Mouse (Mus musculus) cerebellum, adult (tissue): ENCODE measurements around the gene Anxa1.

Source experiments
- ATAC-seq: cut with Nextera tagmentation; 2 replicates; pipeline ENCODE4 v1.9.2; 2017; ENCODE audit warnings: mild to moderate bottlenecking, moderate library complexity, mixed read lengths; ENCODE audit not compliant: insufficient number of reproducible peaks, low FRiP score, low TSS enrichment

Gene Anxa1

GRCm38 (mm10) chr19:20385645-20386044, 5.1 kb downstream of the Anxa1 start:
- ATAC-seq = no peak

GRCm38 (mm10) chr19:20381207-20381752, 9.5 kb downstream of the Anxa1 start:
- ATAC-seq = no peak

- no peak for ATAC-seq
Measured at GRCm38 (mm10) chr19:20370175-20370574, 20.6 kb downstream of the Anxa1 start.

DNA sequence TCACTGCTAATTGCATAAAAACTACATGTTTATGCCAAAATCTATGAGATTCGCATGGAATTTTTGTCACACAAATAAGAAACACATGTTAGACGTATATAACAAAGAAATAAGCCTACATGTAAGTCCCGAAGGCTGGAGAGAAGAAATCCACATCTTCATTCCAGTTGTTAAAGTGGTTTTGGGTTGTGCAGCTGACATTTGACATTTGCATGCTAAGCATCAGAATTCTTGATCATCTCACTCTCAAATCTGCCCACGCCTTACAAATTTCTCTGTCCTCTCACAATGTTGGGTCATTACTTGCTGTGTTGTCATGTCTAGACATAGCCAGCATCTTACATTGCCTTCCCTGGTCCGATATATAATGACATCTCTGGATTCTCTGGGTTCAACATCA, 24.2 kb downstream of the Anxa1 start:
- ATAC-seq = no peak

GRCm38 (mm10) chr19:20366010-20366409, 24.7 kb downstream of the Anxa1 start:
- ATAC-seq = no peak

GRCm38 (mm10) chr19:20365364-20365763, 25.4 kb downstream of the Anxa1 start:
- ATAC-seq = no peak

GRCm38 (mm10) chr19:20364931-20365330, 25.8 kb downstream of the Anxa1 start:
- no peak for ATAC-seq

DNA sequence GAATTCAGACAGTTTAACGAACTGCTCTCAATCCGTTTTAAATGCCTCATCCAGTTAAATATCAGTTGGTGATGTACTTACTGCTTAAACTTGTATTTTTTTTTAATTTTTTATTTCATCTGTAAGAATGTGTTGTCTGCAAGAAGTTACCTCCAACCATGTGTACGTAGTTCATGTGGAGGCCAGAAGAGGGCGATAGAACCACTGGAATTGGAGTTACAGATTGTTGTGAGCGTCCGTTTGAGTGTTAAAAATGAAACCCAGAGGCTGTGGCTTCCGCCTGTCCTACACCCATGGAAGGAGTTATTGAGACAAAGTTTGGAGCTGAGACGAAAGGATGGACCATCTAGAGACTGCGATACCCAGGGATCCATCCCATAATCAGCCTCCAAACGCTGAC, 27.5 kb downstream of the Anxa1 start:
- ATAC-seq = no peak

- ATAC-seq = no peak
Measured at GRCm38 (mm10) chr19:20361917-20362577, 28.7 kb downstream of the Anxa1 start.

GRCm38 (mm10) chr19:20358679-20359078, 32.1 kb downstream of the Anxa1 start:
- ATAC-seq = no peak

GRCm38 (mm10) chr19:20345317-20345917, 45.3 kb downstream of the Anxa1 start:
- peak; percentile 70 for ATAC-seq

- ATAC-seq = no peak
Measured at GRCm38 (mm10) chr19:20344511-20345316, 46.0 kb downstream of the Anxa1 start.

GRCm38 (mm10) chr19:20344052-20344451, 46.7 kb downstream of the Anxa1 start:
- no peak for ATAC-seq
